Mouse (Mus musculus) CH12.LX (cell line): Measurements from ENCODE around the gene Psors1c2. TPM values are rescaled to one million over a fixed set of nuclear protein-coding genes. Genes with fewer than 3 reads are reported as not detected.

Experiments used
- DNase-seq: peaks from one replicate; pipeline ENCODE4 v3.0.0-alpha.2; 2013; ENCODE audit errors: extremely low read depth
- H3K27ac ChIP-seq: 2 replicates; pipeline ENCODE4 v1.5.1; 2012; ENCODE audit warnings: low read depth, mild to moderate bottlenecking, control low read depth, moderate library complexity; ENCODE audit not compliant: insufficient read depth
- H3K27me3 ChIP-seq: replicated peaks from 2 replicates; pipeline ENCODE3; 2012; ENCODE audit warnings: inconsistent platforms
- H3K36me3 ChIP-seq, 2 experiments: replicated peaks in 1 of 2; 2 replicates each; pipeline versions ENCODE3 to v1.6.1; 2012; ENCODE audit warnings: inconsistent platforms in 1 of 2, low read length in 1 of 2, mild to moderate bottlenecking in 1 of 2, mixed read lengths in 1 of 2, moderate library complexity in 1 of 2; ENCODE audit not compliant: control insufficient read depth in 1 of 2, insufficient read depth in 1 of 2
- H3K4me1 ChIP-seq, 2 experiments: 2 replicates each; pipeline ENCODE4 v1.6.1; 2012; ENCODE audit warnings: inconsistent platforms in 1 of 2, moderate library complexity in 1 of 2; ENCODE audit not compliant: insufficient read depth in 2 of 2, control insufficient read depth in 1 of 2
- H3K4me2 ChIP-seq: 2 replicates; pipeline ENCODE4 v1.6.1; 2012; ENCODE audit warnings: low read depth, mild to moderate bottlenecking, control low read depth; ENCODE audit not compliant: poor library complexity, insufficient read depth, severe bottlenecking
- H3K4me3 ChIP-seq, 3 experiments: fragments of 150-350 bp in 1 of 3; sonication (generic) in 1 of 3; replicated peaks in 1 of 3; 2 replicates each; pipeline versions ENCODE3 to v1.5.1; 2011 to 2012; ENCODE audit warnings: low read depth in 2 of 3, low read length in 2 of 3, mild to moderate bottlenecking in 2 of 3, moderate library complexity in 2 of 3, control low read depth in 1 of 3, improper control_type of control experiment in 1 of 3, inconsistent platforms in 1 of 3, mixed read lengths in 1 of 3; ENCODE audit not compliant: poor library complexity in 1 of 3
- H3K79me2 ChIP-seq: replicated peaks from 2 replicates; pipeline ENCODE4 v1.6.1; 2012; ENCODE audit warnings: mild to moderate bottlenecking, moderate library complexity; ENCODE audit not compliant: control insufficient read depth, poor library complexity, insufficient read depth, severe bottlenecking; ENCODE audit errors: extremely low read depth
- H3K9ac ChIP-seq: 2 replicates; pipeline ENCODE4 v1.6.1; 2012; ENCODE audit warnings: low read depth, mild to moderate bottlenecking, control low read depth, moderate library complexity; ENCODE audit not compliant: insufficient read depth
- H3K9me3 ChIP-seq: replicated peaks from 2 replicates; pipeline ENCODE3; 2012; ENCODE audit warnings: low read length, inconsistent platforms, mixed read lengths
- CTCF ChIP-seq, 2 experiments: IDR thresholded peaks in 1 of 2; conservative IDR thresholded peaks in 1 of 2; 2 replicates each; pipeline ENCODE4 v1.5.1; 2011 to 2012; ENCODE audit warnings: low read depth in 2 of 2, low read length in 2 of 2, improper control_type of control experiment in 1 of 2, inconsistent platforms in 1 of 2, mild to moderate bottlenecking in 1 of 2, moderate library complexity in 1 of 2
- ETS1 ChIP-seq: conservative IDR thresholded peaks from 2 replicates; pipeline ENCODE4 v1.6.1; 2012; ENCODE audit warnings: low read depth, mild to moderate bottlenecking, inconsistent platforms, low read length, improper control_type of control experiment, moderate library complexity
- IRF4 ChIP-seq: IDR thresholded peaks from 2 replicates; pipeline ENCODE4 v1.6.1; 2014; ENCODE audit warnings: low read depth, mild to moderate bottlenecking, inconsistent platforms, low read length, improper control_type of control experiment
- MAFK ChIP-seq: IDR thresholded peaks from 2 replicates; pipeline ENCODE4 v1.6.1; 2011; ENCODE audit warnings: low read length, improper control_type of control experiment; ENCODE audit not compliant: insufficient replicate concordance
- RAD21 ChIP-seq: IDR thresholded peaks from 2 replicates; pipeline ENCODE4 v1.6.1; 2011; ENCODE audit warnings: low read depth, mild to moderate bottlenecking, low read length, improper control_type of control experiment, moderate library complexity
- SMC3 ChIP-seq: IDR thresholded peaks from 2 replicates; pipeline ENCODE4 v1.6.1; 2011; ENCODE audit warnings: low read depth, low read length, improper control_type of control experiment
- ZMIZ1 ChIP-seq: IDR thresholded peaks from 2 replicates; pipeline ENCODE4 v1.6.1; 2012; ENCODE audit warnings: low read depth, mild to moderate bottlenecking, inconsistent platforms, low read length, improper control_type of control experiment
- dilution Hi-C: fragments of 300-500 bp; cut with MboI; formaldehyde crosslinking; loops from 2 replicates; pipeline ENCODE4 v1.14.3; 2020; ENCODE audit warnings: low sequenced_read_pairs; ENCODE audit not compliant: extremely low pct_unique_long_range_greater_than_20kb, extremely low pct_ligation_motif_present
- in situ Hi-C: fragments of 300-500 bp; cut with MboI; formaldehyde crosslinking; loops from 3 replicates; pipeline ENCODE4 v1.14.3; 2019; ENCODE audit warnings: low sequenced_read_pairs, low pct_ligation_motif_present, low pct_unique_long_range_greater_than_20kb, mixed read lengths
- polyA plus RNA-seq: library from polyadenylated mRNA; unstranded; fragments of >175 nt; gene quantifications from 2 replicates; pipeline ENCODE4 v1.2.1, GENCODE M21; 2012; ENCODE audit warnings: low read depth; ENCODE audit not compliant: insufficient read length
- total RNA-seq, 2 experiments: library from RNA; depleted of rRNA; stranded (reverse); fragments of 300-350 nt in 1 of 2; fragments of >200 nt in 1 of 2; gene quantifications; 2 replicates each; pipeline ENCODE4 v1.2.3; 2012 to 2014

The Psors1c2 gene
- total and polyA plus RNA-seq, 3 experiments, result 0.27 TPM; not detected in 2

GRCm38 (mm10) chr17:35512916-35513626 is 19.9 kb upstream of the Psors1c2 start:
- Histone ChIP-seq H3K4me1 (peaks cover 7 to 40% of the 10 kb centered on the region in 2 experiments; a peak in 3 of 4 replicates), H3K27me3 (no peaks in the 10 kb centered on the region), H3K9me3 (no peaks in the 10 kb centered on the region), H3K36me3 (peaks cover 9 to 38% of the 10 kb centered on the region in 2 experiments), H3K9ac (no peak overlapping the region), H3K27ac (no peak overlapping the region), H3K4me3 (no peak overlapping the region), H3K79me2 (peaks cover 5% of the 10 kb centered on the region; the same call in 1 of the 2 replicates), H3K4me2 (no peak overlapping the region)
- TF ChIP-seq RAD21 (peak; percentile 20), MAFK (no peak), CTCF (conservative IDR thresholded peaks at IDR 0.05 in 1 of 2, IDR thresholded peaks at IDR 0.05 in 1 of 2; ENCODE audit: low read depth in 2 of 2, low read length in 2 of 2) (peak in 1 of 2 experiments; percentile 50; a peak in 2 of 4 replicates)
- dilution Hi-C loops (no loop called here), in situ Hi-C loops (no loop called here)
- no peak for DNase-seq

- DNase-seq, result peak; percentile 74
- H3K9ac ChIP-seq, result no peak overlapping the region
- peaks cover 7 to 45% of the 10 kb centered on the region in 2 experiments; a peak in 3 of 4 replicates for H3K4me1 ChIP-seq
- no peak overlapping the region for H3K27ac ChIP-seq
- dilution Hi-C loops, result no loop called here
- in situ Hi-C loops, result no loop called here
- no peak overlapping the region for H3K4me3 ChIP-seq
- no peak overlapping the region for H3K4me2 ChIP-seq
- no peaks in the 10 kb centered on the region for H3K9me3 ChIP-seq
- H3K79me2 ChIP-seq, result peaks cover 5% of the 10 kb centered on the region; the same call in 1 of the 2 replicates
- TF ChIP-seq ETS1, result no peak
- TF ChIP-seq SMC3, result peak; percentile 48
- TF ChIP-seq CTCF (conservative IDR thresholded peaks at IDR 0.05 in 1 of 2, IDR thresholded peaks at IDR 0.05 in 1 of 2; ENCODE audit: low read depth in 2 of 2, low read length in 2 of 2), result peak; percentile 70 to 88
- peak; percentile 30 for TF ChIP-seq RAD21
- H3K27me3 ChIP-seq, result no peaks in the 10 kb centered on the region
- peaks cover 9 to 38% of the 10 kb centered on the region in 2 experiments for H3K36me3 ChIP-seq
Observed at GRCm38 (mm10) chr17:35513886-35514285, 19.1 kb upstream of the Psors1c2 start.

GRCm38 (mm10) chr17:35514756-35515155 is 18.2 kb upstream of the Psors1c2 start:
- Histone ChIP-seq H3K9ac (peak overlapping the region; percentile 71; the same call in 1 of the 2 replicates), H3K27me3 (no peaks in the 10 kb centered on the region), H3K4me1 (peaks cover 7 to 40% of the 10 kb centered on the region in 2 experiments; a peak in 3 of 4 replicates), H3K4me3 (no peak overlapping the region), H3K36me3 (peaks cover 9 to 40% of the 10 kb centered on the region in 2 experiments), H3K9me3 (no peaks in the 10 kb centered on the region), H3K4me2 (peak overlapping the region; percentile 77), H3K79me2 (peaks cover 5% of the 10 kb centered on the region; the same call in 1 of the 2 replicates), H3K27ac (no peak overlapping the region)
- in situ Hi-C loops (loop anchor here (5.0 kb wide), 1 partner anchor 38 kb away; the partner anchor contains the start of gene Cdsn), dilution Hi-C loops (no loop called here)
- TF ChIP-seq MAFK, result no peak
- no peak for TF ChIP-seq IRF4
- no peak for TF ChIP-seq CTCF (conservative IDR thresholded peaks at IDR 0.05 in 1 of 2, IDR thresholded peaks at IDR 0.05 in 1 of 2; ENCODE audit: low read depth in 2 of 2, low read length in 2 of 2)
- no peak for TF ChIP-seq ZMIZ1
- DNase-seq, result no peak
